Mouse (Mus musculus): Measurements from ENCODE around the gene Slc39a8. TPM values are rescaled to one million over a fixed set of nuclear protein-coding genes. Genes with fewer than 3 reads are reported as not detected.

Slc39a8 gene
- polyA plus RNA-seq, 1 experiment from 2014 or later = 15.2 TPM

GRCm38 (mm10) chr3:135826684-135827249 is 1.7 kb downstream of the Slc39a8 start:
- no peaks in the 10 kb centered on the region for H3K9me3 ChIP-seq (replicated peaks)
- no peak overlapping the region for H3K27ac ChIP-seq (replicated peaks)
- H3K27me3 ChIP-seq = no peaks in the 10 kb centered on the region
- H3K4me1 ChIP-seq = peaks cover 14% of the 10 kb centered on the region
- peak overlapping the region; percentile 52; the same call in 1 of the 2 replicates for H3K9ac ChIP-seq
- no peak for ATAC-seq (ENCODE audit: insufficient number of reproducible peaks, low FRiP score, low TSS enrichment, low read depth)
- 19% methylated on average over 12 of the region's 12 CpGs for WGBS
- H3K4me3 ChIP-seq (replicated peaks) = peak overlapping the region; percentile 63
- H3K36me3 ChIP-seq = no peaks in the 10 kb centered on the region
- peak overlapping the region; percentile 90 for H3K4me2 ChIP-seq (replicated peaks)

- Histone ChIP-seq H3K9me3 (replicated peaks) (no peaks in the 10 kb centered on the region), H3K9ac (no peak overlapping the region), H3K4me2 (replicated peaks) (no peak overlapping the region), H3K27me3 (no peaks in the 10 kb centered on the region), H3K4me1 (peaks cover 14% of the 10 kb centered on the region), H3K27ac (replicated peaks) (no peak overlapping the region), H3K4me3 (replicated peaks) (no peak overlapping the region), H3K36me3 (no peaks in the 10 kb centered on the region)
- 43% methylated on average over 1 of the region's 1 CpGs for WGBS
- no peak for ATAC-seq (ENCODE audit: insufficient number of reproducible peaks, low FRiP score, low TSS enrichment, low read depth)
Observed at GRCm38 (mm10) chr3:135828000-135828399, 2.9 kb downstream of the Slc39a8 start.

- Histone ChIP-seq H3K36me3 (no peaks in the 10 kb centered on the region), H3K27ac (replicated peaks) (no peak overlapping the region), H3K4me3 (replicated peaks) (no peak overlapping the region), H3K9ac (no peak overlapping the region), H3K4me1 (no peaks in the 10 kb centered on the region), H3K9me3 (replicated peaks) (no peaks in the 10 kb centered on the region), H3K27me3 (no peaks in the 10 kb centered on the region), H3K4me2 (replicated peaks) (no peak overlapping the region)
- ATAC-seq (ENCODE audit: insufficient number of reproducible peaks, low FRiP score, low TSS enrichment, low read depth) = no peak
- 93% methylated on average over 2 of the region's 2 CpGs for WGBS
Observed at GRCm38 (mm10) chr3:135832496-135832895, 7.4 kb downstream of the Slc39a8 start.

GRCm38 (mm10) chr3:135832907-135833306 is 7.8 kb downstream of the Slc39a8 start:
- Histone ChIP-seq H3K27me3 (no peaks in the 10 kb centered on the region), H3K36me3 (no peaks in the 10 kb centered on the region), H3K4me3 (replicated peaks) (no peak overlapping the region), H3K9ac (no peak overlapping the region), H3K27ac (replicated peaks) (no peak overlapping the region), H3K4me1 (no peaks in the 10 kb centered on the region), H3K9me3 (replicated peaks) (no peaks in the 10 kb centered on the region), H3K4me2 (replicated peaks) (no peak overlapping the region)
- ATAC-seq (ENCODE audit: insufficient number of reproducible peaks, low FRiP score, low TSS enrichment, low read depth) = no peak
- WGBS = 73% methylated on average over 4 of the region's 4 CpGs

- Histone ChIP-seq H3K9ac (no peak overlapping the region), H3K9me3 (replicated peaks) (no peaks in the 10 kb centered on the region), H3K4me2 (replicated peaks) (no peak overlapping the region), H3K4me3 (replicated peaks) (no peak overlapping the region), H3K27me3 (no peaks in the 10 kb centered on the region), H3K27ac (replicated peaks) (no peak overlapping the region), H3K4me1 (no peaks in the 10 kb centered on the region), H3K36me3 (no peaks in the 10 kb centered on the region)
- no peak for ATAC-seq (ENCODE audit: insufficient number of reproducible peaks, low FRiP score, low TSS enrichment, low read depth)
- 81% methylated on average over 3 of the region's 3 CpGs for WGBS
Observed at GRCm38 (mm10) chr3:135834988-135835387, 9.9 kb downstream of the Slc39a8 start.

GRCm38 (mm10) chr3:135839535-135839934 is 14.5 kb downstream of the Slc39a8 start:
- no peaks in the 10 kb centered on the region for H3K36me3 ChIP-seq
- no peaks in the 10 kb centered on the region for H3K9me3 ChIP-seq (replicated peaks)
- H3K27me3 ChIP-seq = no peaks in the 10 kb centered on the region
- ATAC-seq (ENCODE audit: insufficient number of reproducible peaks, low FRiP score, low TSS enrichment, low read depth) = no peak
- H3K4me3 ChIP-seq (replicated peaks) = no peak overlapping the region
- H3K4me1 ChIP-seq = no peaks in the 10 kb centered on the region
- H3K27ac ChIP-seq (replicated peaks) = no peak overlapping the region
- H3K9ac ChIP-seq = no peak overlapping the region
- 86% methylated on average over 13 of the region's 13 CpGs for WGBS
- no peak overlapping the region for H3K4me2 ChIP-seq (replicated peaks)

GRCm38 (mm10) chr3:135840185-135840584 is 15.1 kb downstream of the Slc39a8 start:
- Histone ChIP-seq H3K4me3 (replicated peaks) (no peak overlapping the region), H3K9ac (no peak overlapping the region), H3K4me2 (replicated peaks) (no peak overlapping the region), H3K27me3 (no peaks in the 10 kb centered on the region), H3K27ac (replicated peaks) (no peak overlapping the region), H3K36me3 (no peaks in the 10 kb centered on the region), H3K9me3 (replicated peaks) (no peaks in the 10 kb centered on the region), H3K4me1 (no peaks in the 10 kb centered on the region)
- no peak for ATAC-seq (ENCODE audit: insufficient number of reproducible peaks, low FRiP score, low TSS enrichment, low read depth)
- WGBS = 67% methylated on average over 12 of the region's 12 CpGs

GRCm38 (mm10) chr3:135841716-135842511 is 16.8 kb downstream of the Slc39a8 start:
- WGBS = 66% methylated on average over 7 of the region's 7 CpGs
- Histone ChIP-seq H3K4me1 (no peaks in the 10 kb centered on the region), H3K27me3 (no peaks in the 10 kb centered on the region), H3K27ac (replicated peaks) (no peak overlapping the region), H3K9ac (no peak overlapping the region), H3K4me3 (replicated peaks) (no peak overlapping the region), H3K36me3 (no peaks in the 10 kb centered on the region), H3K4me2 (replicated peaks) (no peak overlapping the region), H3K9me3 (replicated peaks) (no peaks in the 10 kb centered on the region)
- ATAC-seq (ENCODE audit: insufficient number of reproducible peaks, low FRiP score, low TSS enrichment, low read depth) = no peak

GRCm38 (mm10) chr3:135843181-135843580 is 18.1 kb downstream of the Slc39a8 start:
- no peaks in the 10 kb centered on the region for H3K9me3 ChIP-seq (replicated peaks)
- no peaks in the 10 kb centered on the region for H3K27me3 ChIP-seq
- WGBS = 72% methylated on average over 5 of the region's 5 CpGs
- no peaks in the 10 kb centered on the region for H3K4me1 ChIP-seq
- no peak for ATAC-seq (ENCODE audit: insufficient number of reproducible peaks, low FRiP score, low TSS enrichment, low read depth)
- no peaks in the 10 kb centered on the region for H3K36me3 ChIP-seq
- H3K4me3 ChIP-seq (replicated peaks) = no peak overlapping the region
- no peak overlapping the region for H3K9ac ChIP-seq
- H3K27ac ChIP-seq (replicated peaks) = no peak overlapping the region
- H3K4me2 ChIP-seq (replicated peaks) = no peak overlapping the region

GRCm38 (mm10) chr3:135843707-135844106 is 18.6 kb downstream of the Slc39a8 start:
- WGBS = 78% methylated on average over 8 of the region's 8 CpGs
- H3K4me2 ChIP-seq (replicated peaks) = no peak overlapping the region
- H3K36me3 ChIP-seq = no peaks in the 10 kb centered on the region
- H3K4me3 ChIP-seq (replicated peaks) = no peak overlapping the region
- H3K9ac ChIP-seq = no peak overlapping the region
- H3K27ac ChIP-seq (replicated peaks) = no peak overlapping the region
- H3K4me1 ChIP-seq = no peaks in the 10 kb centered on the region
- no peaks in the 10 kb centered on the region for H3K27me3 ChIP-seq
- no peaks in the 10 kb centered on the region for H3K9me3 ChIP-seq (replicated peaks)
- no peak for ATAC-seq (ENCODE audit: insufficient number of reproducible peaks, low FRiP score, low TSS enrichment, low read depth)

- no peak overlapping the region for H3K9ac ChIP-seq
- no peaks in the 10 kb centered on the region for H3K27me3 ChIP-seq
- no peaks in the 10 kb centered on the region for H3K9me3 ChIP-seq (replicated peaks)
Observed at GRCm38 (mm10) chr3:135844835-135845234, 19.8 kb downstream of the Slc39a8 start.

GRCm38 (mm10) chr3:135845860-135846259 is 20.8 kb downstream of the Slc39a8 start:
- Histone ChIP-seq H3K27ac (replicated peaks) (no peak overlapping the region), H3K36me3 (no peaks in the 10 kb centered on the region), H3K4me2 (replicated peaks) (no peak overlapping the region), H3K4me1 (no peaks in the 10 kb centered on the region), H3K27me3 (no peaks in the 10 kb centered on the region), H3K4me3 (replicated peaks) (no peak overlapping the region), H3K9me3 (replicated peaks) (no peaks in the 10 kb centered on the region), H3K9ac (no peak overlapping the region)
- ATAC-seq (ENCODE audit: insufficient number of reproducible peaks, low FRiP score, low TSS enrichment, low read depth) = no peak
- WGBS = 34% methylated on average over 7 of the region's 7 CpGs

More at GRCm38 (mm10) chr3:135844835-135845234, 19.8 kb downstream of the Slc39a8 start:
- WGBS = 77% methylated on average over 1 of the region's 1 CpGs
- ATAC-seq (ENCODE audit: insufficient number of reproducible peaks, low FRiP score, low TSS enrichment, low read depth) = no peak
- no peak overlapping the region for H3K4me2 ChIP-seq (replicated peaks)
- no peaks in the 10 kb centered on the region for H3K36me3 ChIP-seq
- H3K4me1 ChIP-seq = no peaks in the 10 kb centered on the region
- H3K27ac ChIP-seq (replicated peaks) = no peak overlapping the region
- H3K4me3 ChIP-seq (replicated peaks) = no peak overlapping the region

Measured in embryonic facial prominence, embryonic 15.5 days (tissue).